Mouse (Mus musculus) right cerebral cortex, postnatal 25 days (tissue): ENCODE results near the gene Evx2.

Experiments
- DNase-seq: peaks from one replicate; pipeline ENCODE4 v3.0.0; 2022

Evx2 gene

DNA sequence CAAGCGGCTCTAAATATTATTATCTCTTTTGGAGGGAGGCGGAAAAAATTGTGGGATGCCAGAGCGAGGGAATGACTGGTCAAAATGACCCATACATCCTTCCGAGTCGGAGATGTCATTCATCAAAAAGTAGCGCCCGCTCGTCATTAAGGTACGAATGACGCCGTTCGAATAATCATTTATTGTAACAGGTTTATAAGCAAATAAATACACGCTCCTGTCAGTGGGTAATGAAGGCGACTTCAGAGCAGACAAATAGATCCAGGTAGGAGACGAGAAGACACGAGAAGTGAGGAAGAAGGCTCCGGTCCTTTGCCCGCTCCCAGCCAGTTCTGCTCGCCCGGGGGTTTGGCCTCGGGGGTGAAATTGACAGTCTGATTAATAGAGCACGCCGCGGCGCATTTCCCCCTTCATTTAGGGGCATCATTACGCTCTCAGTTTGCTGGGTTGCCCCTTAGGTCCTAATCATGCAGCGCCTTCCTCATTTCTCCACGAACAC lies at the start of gene Evx2:
Gene Evx2 (minus strand): TSS at position 51 of the 499 bp plus-strand sequence.
- DNase-seq: peak; percentile 21

DNA sequence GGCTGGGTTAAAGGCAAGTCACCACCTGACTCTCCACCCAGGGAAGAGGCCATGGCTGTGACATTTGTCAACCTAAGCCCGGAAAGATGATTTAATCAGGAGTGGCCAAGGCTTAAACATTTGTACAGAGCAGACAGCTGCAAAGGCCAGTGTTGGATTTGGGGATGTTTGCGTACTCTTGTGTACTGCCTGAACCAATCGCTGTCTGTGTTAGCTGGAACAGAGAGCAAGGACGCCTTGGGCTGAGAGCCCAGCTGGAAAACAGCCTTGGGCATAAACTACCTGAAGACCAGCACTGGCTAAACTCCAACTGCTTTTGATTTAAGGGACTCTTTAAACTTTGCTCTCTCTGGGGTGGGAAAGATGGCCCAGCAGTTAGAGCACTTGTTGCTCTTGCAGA lies 49.3 kb upstream of the Evx2 start:
- DNase-seq: no peak

DNA sequence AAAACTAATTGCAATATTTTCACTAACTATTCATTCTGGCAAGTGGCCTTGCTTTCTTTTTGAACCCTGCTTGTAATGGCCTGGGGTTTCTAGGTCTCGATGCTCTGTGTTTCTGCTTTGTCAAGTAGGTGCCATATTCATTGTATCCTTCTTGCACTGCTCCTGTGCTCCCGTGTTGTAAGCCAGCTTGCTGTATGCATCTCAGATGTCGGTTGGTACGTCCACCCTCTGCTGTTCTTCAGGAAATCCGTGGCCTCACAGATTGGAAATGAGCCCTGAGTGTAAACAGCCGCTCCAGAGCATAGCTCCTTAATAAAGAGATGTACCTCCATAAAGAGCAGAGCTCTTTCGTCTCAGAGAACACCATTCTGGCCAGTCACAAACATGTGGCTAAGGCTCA lies 48.2 kb upstream of the Evx2 start:
- no peak for DNase-seq

DNA sequence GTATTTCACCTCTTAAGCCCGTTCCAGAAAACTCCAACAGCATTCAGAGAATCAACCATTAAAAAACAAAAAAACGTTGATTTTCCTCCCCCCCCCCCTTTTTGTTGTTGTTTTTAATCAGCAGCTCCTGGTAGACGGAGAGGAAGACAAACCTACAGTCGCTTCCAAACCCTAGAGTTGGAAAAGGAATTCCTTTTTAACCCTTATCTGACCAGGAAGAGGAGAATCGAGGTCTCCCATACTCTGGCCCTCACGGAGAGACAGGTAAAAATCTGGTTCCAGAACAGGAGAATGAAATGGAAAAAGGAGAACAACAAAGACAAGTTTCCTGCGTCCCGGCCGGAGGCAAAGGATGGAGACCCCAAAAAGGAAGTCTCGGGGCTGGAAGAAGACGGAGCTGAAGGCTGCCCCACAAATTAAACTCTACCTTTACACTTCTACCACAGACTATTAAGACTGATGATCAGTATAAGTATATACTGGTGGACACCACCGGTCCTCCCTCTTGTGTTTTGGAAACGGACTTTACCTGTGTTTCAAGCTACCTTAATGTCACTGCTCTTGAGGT lies 47.1 kb upstream of the Evx2 start:
- no peak for DNase-seq

DNA sequence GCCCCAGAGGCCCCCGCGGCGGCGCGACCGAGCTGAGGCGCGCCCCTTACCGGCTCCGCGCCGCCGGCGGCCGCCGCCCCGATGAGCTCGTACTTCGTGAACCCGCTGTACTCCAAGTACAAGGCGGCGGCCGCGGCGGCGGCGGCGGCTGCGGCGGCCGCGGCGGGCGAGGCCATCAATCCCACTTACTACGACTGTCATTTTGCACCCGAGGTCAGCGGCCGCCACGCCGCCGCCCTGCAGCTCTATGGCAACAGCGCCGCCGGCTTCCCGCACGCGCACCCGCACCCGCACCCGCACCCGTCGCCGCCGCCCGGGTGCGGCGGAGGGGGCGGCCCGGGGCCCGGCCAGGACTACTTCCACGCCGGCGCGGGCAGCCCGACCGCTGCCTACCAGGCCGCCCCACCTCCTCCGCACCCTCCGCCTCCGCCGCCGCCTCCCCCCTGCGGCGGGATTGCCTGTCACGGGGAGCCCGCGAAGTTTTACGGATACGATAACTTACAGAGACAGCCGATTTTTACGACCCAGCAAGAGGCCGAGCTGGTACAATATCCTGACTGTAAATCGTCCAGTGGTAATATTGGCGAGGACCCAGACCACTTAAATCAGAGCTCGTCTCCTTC lies 46.2 kb upstream of the Evx2 start:
- DNase-seq: no peak

DNA sequence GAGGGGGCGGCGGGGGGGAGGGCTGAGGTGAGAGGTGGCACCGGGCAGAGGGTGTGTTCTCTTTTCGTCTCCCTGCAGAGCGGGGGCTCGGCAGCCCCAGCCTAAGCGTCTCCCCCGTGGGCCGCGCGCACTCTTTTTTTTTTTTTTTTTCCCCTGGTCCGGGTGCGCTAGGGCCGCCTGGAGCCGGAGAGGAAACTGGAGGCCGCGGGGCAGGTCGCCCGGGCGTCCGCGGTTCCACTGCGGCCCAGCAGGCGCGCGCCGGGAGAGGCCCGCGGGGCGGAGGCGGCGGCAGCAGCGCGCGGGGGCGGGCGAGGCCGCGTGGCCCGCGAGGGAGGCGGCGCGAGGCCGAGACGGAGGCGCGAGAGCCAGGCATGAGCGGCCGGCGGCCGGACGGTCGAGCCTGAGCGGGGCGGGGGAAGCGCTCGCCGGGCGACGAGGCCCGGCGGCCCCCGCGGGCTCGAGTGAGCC lies 45.7 kb upstream of the Evx2 start:
- no peak for DNase-seq

DNA sequence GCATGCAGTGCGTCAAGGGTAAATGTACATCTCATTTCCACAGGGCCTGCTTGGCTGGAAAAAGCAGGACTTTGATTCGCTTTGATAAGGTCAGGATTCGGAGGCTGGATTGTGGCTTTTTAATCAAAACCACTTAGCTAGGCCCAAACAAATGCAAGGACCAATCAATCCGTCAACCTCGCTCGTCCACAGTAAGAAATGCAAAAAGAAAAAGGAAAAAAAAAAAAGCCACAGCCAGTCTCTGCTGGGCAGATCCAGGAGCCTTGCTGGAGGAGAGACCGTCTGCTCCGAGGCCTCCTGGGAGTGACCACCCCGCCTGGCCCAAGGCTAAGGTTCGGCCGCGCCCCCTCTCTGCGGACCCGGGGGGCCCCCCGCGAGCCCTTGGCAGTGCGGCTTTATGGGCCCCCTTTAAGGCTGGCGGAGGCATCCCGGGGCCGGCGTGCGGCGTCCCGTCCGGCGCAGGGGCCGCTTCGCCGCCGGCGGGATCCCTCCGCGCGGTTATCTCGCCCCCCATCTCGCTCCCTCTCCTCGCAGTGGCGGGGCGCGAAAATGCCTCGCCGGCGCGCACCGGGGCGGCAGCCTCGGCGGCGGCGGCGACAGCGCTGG lies 45.1 kb upstream of the Evx2 start, which contains the start of gene Hoxd8:
Gene Hoxd8 (plus strand): TSS at position 223 of the 606 bp plus-strand sequence.
- DNase-seq: no peak

DNA sequence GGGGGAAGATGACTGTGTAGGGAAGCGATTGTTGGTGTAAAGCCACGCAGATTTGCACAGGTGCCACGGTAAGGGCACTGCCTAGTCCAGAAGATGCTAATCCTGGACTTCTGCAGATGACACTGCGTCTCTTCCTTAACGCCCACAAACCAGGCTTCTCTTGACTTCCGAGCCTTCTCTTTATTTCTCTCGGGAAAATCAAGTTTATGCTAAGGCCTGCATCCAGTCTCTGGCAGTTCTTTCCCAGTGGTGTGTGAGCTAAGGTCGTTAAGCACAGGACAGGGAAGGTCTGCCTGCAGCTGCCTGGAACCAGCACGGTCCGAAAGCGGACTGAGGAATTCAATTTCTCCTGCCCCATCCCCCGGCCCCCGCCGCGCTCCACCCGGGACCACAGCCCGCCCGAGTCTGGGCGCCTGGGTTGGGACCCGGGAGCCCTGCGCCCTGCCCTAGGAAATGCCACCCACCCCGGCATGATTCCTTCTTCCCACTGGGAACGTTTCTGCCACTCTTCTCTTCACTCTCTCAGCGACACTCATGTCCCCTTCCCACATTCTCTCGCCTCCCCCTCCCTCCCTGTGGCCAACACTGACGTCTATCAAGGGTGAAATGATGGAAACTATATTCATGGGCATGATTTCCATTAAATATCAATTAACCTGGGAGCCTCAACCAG lies 44.5 kb upstream of the Evx2 start:
- DNase-seq: no peak

DNA sequence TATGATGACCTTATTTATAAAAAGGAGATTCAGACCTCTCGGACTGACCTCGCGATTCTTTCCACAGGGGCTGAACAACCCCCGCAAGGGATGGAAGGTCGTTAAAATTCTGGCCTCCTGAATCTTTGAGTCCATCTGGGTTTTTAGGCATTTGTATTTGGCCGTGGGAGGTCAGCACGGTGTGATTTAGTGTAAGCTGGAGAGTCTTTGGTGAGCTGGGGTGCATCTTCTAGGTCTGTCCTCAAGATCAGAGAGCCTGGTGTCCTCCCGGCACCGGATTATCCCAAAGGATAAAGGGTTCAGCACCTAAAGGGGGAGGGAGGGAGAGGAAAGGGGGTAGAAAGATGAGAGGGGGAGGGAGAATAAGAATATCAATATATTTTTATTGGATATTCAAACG lies 44.0 kb upstream of the Evx2 start:
- no peak for DNase-seq

DNA sequence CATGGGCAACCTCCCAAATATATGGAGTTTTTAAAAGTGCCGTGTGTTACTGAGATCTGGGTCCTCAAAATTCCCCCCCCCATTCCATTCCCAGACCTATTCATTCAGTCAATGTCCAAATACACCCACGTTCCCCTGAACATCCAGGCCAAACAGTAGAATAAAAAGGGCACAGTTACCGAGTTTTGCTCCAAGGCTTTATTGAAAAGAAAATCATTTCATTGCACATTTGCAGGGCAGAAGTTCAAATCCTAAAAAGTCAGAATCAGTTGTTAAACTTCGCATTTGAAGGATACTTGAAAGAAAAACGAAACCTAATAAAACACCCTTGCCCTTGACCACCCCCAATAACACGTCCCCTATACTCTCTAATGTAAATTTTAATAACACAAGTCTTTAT lies 43.5 kb upstream of the Evx2 start:
- no peak for DNase-seq

DNA sequence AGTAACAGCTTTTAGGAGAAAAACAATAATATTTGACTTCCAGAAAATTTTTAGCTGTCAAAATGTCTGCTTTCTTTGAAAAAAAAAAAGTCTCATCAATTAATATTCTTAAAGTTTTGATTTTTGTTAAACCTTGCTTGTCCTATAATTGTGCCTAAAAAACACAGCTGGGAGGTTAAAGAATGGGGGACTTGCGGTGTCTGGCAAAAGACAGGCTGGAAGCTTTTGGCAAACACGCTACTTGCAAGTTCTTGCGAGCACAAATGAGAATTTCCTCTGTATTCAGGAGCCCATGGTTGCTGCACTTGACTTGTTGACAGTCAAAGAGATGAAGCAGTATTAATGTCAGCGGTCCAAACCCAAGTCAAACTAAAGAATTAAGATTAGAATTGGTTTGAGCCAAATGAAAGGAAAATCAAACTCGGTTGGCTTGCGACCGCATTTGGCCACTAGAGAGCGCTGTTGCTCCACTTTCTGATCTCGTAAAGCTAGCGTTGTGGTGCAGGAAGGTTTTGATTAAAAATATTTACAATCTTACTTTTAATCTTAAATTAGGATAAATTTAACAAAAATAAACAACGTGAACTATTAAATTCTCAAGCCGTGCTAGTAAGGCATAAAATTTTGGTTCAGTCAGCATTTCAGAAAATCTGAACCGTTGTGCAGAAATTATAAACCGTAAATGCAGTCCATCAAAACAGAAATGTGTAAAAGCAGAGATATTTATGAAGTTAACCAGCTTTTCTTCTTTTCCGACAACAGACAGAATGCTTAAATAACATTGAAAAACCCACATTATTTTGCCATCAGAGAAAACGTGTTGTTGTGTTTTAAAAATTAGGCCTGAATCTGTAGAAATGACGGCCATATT lies 42.8 kb upstream of the Evx2 start:
- DNase-seq: peak; percentile 67

DNA sequence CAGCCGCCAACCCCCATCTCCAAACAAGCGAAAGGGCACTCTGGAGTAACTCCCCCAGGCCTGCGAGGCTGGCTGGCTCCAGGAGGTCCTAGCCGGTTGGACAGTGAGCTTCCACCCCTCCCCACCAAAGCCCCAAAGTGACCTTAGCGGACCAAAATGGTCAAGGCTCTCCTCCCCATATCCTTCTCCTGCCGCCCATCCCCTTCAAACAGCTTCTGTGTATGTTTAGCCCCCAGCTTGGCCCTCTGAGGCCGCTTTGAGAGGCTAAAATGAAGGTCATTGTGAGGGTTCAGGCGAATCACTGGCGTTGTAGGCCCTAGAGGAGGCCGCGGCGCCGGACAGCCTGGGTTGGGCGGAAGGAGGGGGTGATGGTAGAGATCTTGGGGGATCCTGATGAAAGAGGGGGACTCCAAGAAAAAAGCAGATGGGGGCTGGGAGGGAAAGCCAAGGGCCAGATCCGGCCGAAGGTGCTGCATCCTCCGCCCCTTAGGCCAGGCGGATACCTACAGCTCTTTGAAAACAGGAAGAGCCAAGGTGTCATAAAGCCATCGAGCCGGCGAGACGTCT lies 41.3 kb upstream of the Evx2 start:
- DNase-seq: no peak

DNA sequence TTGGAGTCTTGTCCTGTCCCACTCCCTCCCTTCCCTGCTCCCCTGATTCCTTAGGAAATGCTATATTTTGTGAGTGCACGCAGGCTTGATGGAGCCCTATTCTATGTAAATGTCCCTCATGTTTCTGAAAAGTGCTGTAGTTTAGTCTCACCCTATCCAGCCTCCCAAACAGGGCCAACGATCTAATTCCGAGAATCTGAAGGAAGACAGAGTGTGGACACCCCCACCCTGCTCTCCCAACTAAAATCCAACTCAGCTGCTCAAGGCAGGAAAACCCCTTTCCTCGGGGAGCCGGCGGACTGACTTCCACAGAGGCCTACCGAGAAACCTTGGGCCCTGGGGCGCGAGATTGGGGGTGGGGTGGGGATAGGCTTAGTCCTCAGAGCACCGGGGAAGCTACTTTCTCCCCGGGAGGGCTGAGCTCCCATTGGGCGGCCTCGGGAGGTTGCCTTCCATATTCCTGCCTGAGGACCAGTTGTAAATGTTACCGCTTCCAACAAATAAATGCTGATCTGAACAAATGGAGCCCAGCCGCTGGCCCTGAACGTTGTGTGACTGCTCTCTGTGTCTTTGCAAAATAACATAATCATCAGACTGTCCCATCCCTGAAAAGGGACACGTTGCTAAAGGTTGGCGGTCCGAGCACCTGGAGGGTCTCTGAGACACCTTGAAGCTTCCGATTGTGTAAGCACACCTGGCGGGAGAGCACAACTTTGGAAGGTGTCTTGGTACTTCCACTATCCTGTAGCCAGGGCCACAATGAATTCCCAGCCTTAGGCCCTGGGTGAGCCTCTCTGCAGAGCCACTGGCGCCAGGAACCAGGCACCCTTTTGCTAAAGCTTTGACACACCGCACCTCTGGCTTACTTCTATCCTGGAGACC lies 40.5 kb upstream of the Evx2 start:
- DNase-seq: no peak

DNA sequence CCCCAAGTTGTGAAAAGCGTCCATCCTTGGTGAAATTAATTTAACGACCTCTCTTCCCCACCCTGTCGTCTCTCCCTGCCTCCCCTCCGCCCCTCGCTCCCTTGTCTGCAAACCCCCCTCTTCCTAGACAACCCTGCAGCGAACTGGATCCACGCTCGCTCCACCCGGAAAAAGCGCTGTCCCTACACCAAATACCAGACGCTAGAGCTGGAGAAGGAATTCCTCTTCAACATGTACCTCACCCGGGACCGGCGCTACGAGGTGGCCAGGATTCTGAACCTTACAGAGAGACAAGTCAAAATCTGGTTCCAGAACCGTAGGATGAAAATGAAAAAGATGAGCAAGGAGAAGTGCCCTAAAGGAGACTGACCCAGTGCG lies 39.7 kb upstream of the Evx2 start:
- no peak for DNase-seq

DNA sequence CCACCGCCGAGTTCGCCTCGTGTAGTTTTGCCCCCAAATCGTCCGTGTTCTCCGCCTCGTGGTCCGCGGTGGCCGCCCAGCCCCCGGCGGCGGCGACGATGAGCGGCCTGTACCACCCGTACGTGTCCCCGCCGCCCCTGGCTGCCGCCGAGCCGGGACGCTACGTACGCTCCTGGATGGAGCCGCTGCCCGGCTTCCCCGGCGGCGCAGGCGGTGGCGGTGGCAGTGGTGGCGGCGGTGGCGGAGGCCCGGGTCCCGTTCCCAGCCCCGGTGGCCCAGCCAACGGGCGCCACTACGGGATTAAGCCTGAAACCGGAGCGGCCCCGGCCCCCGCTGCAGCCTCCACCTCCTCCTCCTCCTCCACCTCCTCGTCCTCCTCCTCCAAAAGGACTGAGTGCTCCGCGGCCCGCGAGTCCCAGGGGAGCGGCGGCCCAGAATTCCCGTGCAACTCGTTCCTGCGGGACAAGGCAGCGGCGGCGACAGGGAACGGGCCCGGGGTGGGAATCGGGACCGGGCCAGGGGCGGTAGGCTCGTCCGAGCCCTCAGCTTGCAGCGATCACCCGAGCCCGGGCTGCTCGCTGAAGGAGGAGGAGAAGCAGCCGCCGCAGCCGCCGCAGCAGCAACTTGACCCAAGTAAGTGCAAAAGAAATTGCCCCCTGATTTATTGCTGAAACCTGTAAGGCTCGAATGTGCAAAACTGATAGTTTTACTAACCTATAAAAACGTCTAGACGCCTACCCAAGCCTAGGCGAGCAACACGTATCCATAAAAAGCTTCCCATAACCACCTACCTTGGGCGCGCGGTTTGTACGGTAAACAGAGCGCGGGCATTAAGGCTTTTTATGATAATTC lies 39.1 kb upstream of the Evx2 start:
- no peak for DNase-seq

DNA sequence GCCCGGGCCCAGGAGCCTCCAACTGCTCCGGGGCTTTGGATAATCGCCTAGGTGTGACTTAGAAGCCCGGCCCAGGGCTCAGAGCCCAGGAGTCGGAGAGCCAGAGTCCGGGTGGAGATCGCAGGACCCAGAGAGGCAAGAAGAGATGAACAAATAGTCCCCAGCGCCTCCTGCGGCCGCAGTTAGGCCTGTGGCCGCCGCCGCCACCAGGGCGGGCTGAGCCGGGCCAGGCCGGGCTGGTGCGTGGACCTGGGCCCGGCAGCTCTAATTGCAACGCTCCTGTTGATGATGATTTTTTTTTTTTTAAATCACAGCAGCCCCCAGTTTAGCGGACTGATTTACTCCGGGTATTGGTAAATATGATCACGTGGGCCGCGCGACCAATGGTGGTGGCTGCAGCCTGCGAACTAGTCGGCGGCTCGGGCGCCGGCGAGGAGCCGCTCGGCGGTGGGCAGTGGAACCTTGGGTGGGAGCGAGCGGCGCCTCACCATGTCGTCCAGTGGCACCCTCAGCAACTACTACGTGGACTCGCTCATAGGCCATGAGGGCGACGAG lies 38.3 kb upstream of the Evx2 start, which contains the start of gene Hoxd9:
Gene Hoxd9 (plus strand): TSS at position 161 of the 555 bp plus-strand sequence.
- no peak for DNase-seq

DNA sequence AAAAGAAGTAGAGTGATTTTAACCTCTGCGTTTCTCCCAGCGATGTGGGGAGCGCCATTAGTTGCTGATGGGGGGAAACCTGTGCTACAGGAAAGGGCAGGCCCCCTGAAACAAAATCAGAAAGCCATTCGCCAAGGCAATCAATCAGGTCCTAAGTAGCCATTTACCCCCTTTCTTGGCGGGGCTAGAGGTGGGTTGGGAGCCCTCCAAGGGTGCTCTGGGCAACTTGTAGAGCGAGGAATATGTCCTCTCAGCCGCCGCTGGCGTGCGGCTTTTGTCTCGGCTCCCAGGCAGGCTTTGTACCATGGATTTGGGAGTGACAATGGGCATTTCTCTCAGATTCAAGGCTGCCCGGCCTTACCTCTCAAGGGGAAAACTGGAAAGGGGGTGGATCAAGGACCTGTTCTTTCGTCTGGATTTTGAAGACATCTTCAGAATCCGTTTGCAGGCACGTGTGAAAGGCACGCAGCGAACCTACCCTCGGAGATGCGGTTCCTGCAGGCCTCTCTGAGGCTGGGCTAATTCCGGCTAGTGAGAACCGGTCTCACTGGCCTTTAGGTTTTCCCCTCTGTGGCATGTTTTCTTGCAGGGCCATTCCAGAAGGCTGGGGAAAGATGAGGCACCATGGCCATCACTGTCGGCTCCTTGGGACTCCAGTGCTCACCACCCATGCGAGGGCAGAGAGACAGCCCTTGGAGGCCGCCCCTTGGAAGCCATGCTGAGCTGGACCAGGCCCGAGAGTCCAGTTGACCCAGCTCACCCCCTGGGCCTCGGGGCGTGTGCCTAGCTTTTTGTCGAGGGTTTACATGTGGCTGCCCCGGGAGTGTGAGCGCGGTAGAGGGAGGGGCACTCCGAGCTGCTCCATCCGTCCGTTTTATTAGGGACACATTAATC lies 37.3 kb upstream of the Evx2 start:
- no peak for DNase-seq

DNA sequence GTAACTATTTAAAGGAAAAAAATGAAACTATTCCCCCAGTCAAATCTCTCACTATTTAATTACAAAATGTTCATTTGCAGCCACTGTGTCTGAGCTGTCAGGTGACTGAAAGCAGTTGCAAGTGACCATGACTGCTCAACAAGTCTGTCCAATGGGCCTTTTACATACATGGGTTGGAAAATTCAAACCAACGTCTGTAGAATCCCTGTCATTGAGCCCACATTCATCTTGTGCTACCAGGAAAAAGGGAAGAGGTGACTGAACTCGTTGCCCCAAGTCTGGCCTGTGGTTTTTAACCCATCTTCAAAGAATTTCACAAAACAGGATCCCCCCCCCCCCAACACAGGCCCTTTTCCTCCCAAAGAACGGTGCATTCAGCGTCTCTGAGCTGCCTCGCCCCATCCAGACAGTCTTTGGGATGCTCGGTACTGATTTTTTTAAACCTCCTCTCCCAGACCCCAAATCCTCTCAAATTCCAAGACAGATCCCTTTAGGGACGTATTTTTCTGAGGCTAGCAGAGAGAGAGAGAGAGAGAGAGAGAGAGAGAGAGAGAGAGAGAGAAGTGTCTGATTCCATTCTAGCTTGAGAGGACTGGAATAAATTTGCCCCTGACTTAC lies 36.6 kb upstream of the Evx2 start:
- no peak for DNase-seq
